Mouse (Mus musculus) thymus, postnatal 36 days (tissue): ENCODE measurements around the gene Sez6.

Experiments
- DNase-seq, 2 experiments: peaks; one replicate each; pipeline ENCODE4 v3.0.0; 2022; ENCODE audit warnings: mixed read lengths in 2 of 2

The Sez6 gene

GRCm38 (mm10) chr11:77906097-77906687 is 24.4 kb upstream of the Sez6 start:
- no peak for DNase-seq

GRCm38 (mm10) chr11:77906747-77907174 is 23.8 kb upstream of the Sez6 start:
- DNase-seq, result no peak

GRCm38 (mm10) chr11:77908468-77908867 is 22.1 kb upstream of the Sez6 start:
- no peak for DNase-seq

GRCm38 (mm10) chr11:77909376-77909775 is 21.2 kb upstream of the Sez6 start:
- no peak for DNase-seq

GRCm38 (mm10) chr11:77909776-77910175 is 20.8 kb upstream of the Sez6 start:
- no peak for DNase-seq

- no peak for DNase-seq
These were observed 17.1 kb upstream of the Sez6 start for GRCm38 (mm10) chr11:77913505-77913904.

- no peak for DNase-seq
These were observed 15.9 kb upstream of the Sez6 start for GRCm38 (mm10) chr11:77914598-77915260.

GRCm38 (mm10) chr11:77916741-77917140 is 13.9 kb upstream of the Sez6 start:
- DNase-seq, result no peak

GRCm38 (mm10) chr11:77917166-77917565 is 13.4 kb upstream of the Sez6 start:
- no peak for DNase-seq

GRCm38 (mm10) chr11:77923285-77923684 is 7.3 kb upstream of the Sez6 start:
- no peak for DNase-seq

GRCm38 (mm10) chr11:77925836-77926657 is 4.6 kb upstream of the Sez6 start:
- no peak for DNase-seq

- DNase-seq, result no peak
These were observed 3.9 kb upstream of the Sez6 start for GRCm38 (mm10) chr11:77926666-77927065.

GRCm38 (mm10) chr11:77927837-77928236 is 2.8 kb upstream of the Sez6 start:
- no peak for DNase-seq

GRCm38 (mm10) chr11:77931541-77932433 is 1.2 kb downstream of the Sez6 start:
- no peak for DNase-seq

GRCm38 (mm10) chr11:77932576-77932975 is 2.0 kb downstream of the Sez6 start:
- DNase-seq, result no peak

GRCm38 (mm10) chr11:77934111-77934521 is 3.5 kb downstream of the Sez6 start:
- DNase-seq, result no peak

- no peak for DNase-seq
These were observed 4.1 kb downstream of the Sez6 start for GRCm38 (mm10) chr11:77934568-77935311.

GRCm38 (mm10) chr11:77936846-77937245 is 6.2 kb downstream of the Sez6 start:
- no peak for DNase-seq

- DNase-seq, result no peak
These were observed 7.2 kb downstream of the Sez6 start for GRCm38 (mm10) chr11:77937649-77938410.

- no peak for DNase-seq
These were observed 11.6 kb downstream of the Sez6 start for GRCm38 (mm10) chr11:77942230-77942629.

- no peak for DNase-seq
These were observed 17.3 kb downstream of the Sez6 start for GRCm38 (mm10) chr11:77947860-77948259.
